Mouse (Mus musculus): ENCODE data around the gene Meis1. TPM values are rescaled to one million over a fixed set of nuclear protein-coding genes. Genes with fewer than 3 reads are reported as not detected.
A peak's percentile ranks its signal among the peaks of the same experiment; 100 is the strongest.

The Meis1 gene
- polyA plus RNA-seq, 1 experiment from 2014 or later = 15.6 TPM

- no peak for DNase-seq (ENCODE audit: low spot score)
Measured at GRCm38 (mm10) chr11:18990244-18990677, 28.5 kb downstream of the Meis1 start.

DNA sequence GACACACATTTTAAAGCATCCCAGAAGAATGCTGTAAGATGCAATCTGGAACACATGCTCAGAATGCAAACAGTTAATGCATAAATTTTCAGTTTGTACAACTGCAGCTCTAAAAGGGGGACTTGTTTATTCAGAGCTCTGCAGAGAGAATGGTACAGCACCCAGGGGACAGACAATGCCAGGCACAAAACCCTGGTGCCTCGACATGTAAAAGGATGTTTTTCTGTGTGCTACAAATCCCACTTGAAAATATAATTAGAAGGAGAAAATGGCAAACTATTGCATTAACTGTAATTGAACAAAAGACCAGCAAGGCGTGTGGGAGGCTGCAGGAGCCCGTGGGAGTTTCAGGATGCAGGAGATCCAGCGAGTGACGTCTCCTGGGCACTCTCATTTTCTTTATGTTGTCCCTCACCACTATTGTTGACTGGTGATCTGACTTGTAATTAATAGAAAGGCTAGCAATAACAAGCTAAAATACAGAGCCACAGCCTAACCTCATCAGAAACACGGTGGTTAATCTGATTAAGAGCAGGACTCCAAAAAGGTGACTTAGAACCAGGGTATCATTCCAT, 29.0 kb downstream of the Meis1 start:
- no peak for DNase-seq (ENCODE audit: low spot score)

DNA sequence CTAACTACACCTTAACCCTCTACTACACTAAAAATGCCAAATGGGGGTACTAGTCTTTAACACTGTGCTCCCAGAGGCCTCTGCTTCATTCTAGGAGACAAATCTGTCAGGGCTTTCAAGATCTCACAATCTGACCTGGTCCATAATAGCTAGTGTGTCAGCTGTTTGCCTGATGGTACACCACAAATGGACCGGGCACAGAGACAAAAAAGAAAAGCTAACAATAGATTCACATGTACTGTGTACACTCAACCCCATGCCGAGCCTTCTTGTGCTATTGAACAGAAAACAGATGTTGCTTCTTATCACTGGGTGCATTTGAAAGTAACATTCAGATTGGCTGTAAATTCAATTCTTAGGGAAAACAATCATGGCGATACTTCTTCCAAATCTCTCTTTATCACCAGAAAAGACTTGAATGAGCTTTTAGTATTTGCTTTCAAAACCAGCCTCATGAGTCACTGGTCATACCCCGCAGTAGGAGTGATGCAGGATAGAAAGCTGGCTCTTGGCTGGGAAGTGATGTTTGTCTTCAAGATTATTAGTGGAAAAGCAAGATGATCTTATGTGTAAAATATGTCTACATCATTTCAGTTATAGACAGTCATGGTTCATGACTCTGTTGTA, 30.0 kb downstream of the Meis1 start:
- DNase-seq (ENCODE audit: low spot score) = no peak

- DNase-seq (ENCODE audit: low spot score) = peak; percentile 28
Measured at GRCm38 (mm10) chr11:18983813-18984212, 35.0 kb downstream of the Meis1 start.

DNA sequence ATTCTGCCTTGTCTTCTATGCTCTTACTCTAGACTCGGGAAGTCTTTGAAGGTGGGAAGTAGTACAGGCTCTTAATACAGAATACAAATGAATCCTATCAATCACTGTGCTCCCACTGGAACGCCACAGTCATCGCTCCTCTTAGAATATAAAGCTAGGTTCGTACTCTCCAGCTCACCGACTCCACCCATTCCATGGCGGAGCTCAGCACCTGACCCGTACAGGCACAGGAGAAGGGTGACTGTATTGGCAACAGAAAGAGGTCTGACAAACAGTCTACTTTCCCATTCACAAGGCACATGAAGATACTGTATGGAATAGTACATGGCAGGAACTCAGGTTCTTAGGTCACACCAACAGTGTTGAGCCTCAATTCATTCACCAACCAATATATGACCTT, 35.5 kb downstream of the Meis1 start:
- DNase-seq (ENCODE audit: low spot score) = no peak

GRCm38 (mm10) chr11:18982331-18982730, 36.5 kb downstream of the Meis1 start:
- no peak for DNase-seq (ENCODE audit: low spot score)

DNA sequence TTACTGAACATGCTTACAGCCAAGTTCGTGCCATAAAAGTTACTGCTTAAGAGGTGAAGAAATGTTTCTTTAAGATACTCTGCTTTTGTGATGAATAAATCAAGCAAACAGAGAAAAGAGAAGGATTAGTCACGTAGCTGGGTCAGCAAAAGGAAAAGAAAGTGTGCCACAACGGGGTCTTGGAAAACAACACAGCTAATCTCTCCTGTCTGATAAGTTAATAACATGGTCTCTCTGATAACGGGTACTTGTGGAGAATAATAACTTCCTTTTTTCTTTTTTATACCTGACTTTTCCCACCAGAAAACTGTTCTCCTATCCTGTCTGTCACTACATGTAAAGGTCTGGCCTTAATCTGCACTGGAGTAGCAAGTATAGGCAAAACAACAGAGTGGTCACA, 37.4 kb downstream of the Meis1 start:
- no peak for DNase-seq (ENCODE audit: low spot score)

DNA sequence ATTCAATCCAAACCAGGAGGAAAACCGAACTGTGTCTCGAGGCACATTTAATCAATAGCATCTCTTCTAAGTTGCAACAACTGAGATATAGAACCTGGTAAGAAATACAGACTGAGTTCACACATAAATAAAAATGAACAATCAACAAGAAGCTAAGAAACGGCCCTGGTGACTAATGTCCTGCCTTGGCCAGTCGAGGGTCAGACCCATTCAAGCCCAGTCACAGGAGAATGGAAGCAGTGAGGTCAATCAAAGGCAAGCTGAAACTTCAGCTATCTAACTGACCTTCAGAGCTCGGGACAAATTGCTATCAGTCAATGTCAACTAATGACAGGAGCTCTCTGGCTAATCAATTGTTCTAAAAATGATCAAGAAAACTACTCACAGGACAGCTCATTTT, 38.2 kb downstream of the Meis1 start:
- DNase-seq (ENCODE audit: low spot score) = no peak

DNA sequence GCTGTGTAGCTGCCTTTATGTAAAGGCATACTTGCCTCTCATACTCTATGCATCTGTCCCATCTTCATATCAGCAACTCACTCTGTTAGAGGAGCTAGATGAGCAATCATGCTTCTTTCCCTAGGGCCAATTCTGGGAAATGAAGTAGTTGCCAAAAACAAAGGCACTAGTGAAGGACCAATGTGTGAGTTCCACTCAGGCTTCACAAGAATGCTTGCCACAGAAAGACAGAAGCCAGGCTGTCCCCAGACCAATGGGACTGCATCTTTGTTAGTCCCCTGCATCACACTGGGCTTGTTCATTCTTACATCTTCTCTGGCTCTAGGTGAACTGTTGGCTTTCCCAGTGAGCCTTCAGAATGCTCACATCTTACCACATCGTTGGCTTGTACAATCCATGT, 43.7 kb downstream of the Meis1 start:
- no peak for DNase-seq (ENCODE audit: low spot score)

DNA sequence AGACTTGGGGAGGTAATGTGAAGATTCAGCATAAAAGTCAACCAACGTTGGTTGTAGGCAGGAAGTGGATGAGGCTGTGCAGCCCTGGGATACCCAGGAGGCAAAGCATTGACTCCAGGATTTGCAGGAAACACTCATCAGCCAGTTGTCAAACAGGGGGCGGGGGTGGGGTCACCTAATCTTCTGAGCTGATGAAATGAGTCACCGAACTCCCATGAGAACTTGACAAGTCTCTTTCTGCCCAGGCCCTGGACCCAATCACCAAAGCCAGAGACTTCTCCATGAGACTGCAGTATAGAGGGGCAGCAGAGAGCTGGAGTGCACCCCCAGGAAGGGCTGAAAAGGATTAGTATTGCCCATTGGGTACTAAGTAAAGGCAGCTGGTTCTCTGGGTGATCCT, 45.0 kb downstream of the Meis1 start:
- no peak for DNase-seq (ENCODE audit: low spot score)

- DNase-seq (ENCODE audit: low spot score) = no peak
Measured at GRCm38 (mm10) chr11:18972968-18973367, 45.8 kb downstream of the Meis1 start.

DNA sequence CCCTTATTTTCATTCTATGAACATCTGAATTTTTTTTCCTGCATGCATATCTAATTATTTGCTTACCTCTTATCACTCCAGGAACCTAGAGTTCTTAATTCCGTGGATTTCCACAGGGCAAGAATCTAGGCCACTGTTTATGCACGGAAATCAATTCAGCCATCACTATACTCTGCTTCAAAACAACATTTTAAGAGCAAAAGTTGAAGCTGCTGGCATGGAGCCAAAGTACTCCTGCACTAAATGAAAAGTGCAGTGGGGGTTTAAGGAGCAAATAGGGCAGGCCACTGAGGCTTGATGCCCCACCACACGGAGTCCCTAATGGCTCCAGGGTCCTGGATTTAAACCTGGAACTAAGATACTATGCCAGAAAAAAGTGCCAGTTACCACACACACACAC, 47.2 kb downstream of the Meis1 start:
- no peak for DNase-seq (ENCODE audit: low spot score)

- no peak for DNase-seq (ENCODE audit: low spot score)
Measured at GRCm38 (mm10) chr11:18969920-18970336, 48.9 kb downstream of the Meis1 start.

DNA sequence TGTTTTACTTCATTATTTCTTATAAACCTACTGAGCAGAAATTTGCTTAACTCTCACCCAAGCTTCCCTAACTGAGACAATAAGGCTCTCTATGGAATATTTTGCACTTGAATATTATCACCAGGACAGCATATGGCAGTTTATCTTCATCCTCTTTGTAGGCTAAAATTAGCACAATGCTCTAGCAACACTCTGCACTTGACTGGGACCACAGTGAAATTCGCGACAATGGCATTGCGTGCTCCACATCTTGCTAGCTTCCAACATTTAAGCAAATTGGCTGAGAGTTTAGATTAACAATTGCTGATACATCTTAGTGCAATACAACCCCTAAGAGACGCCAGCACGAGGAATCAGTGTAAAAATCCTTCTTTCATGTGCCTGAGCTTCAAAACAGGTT, 54.4 kb downstream of the Meis1 start:
- DNase-seq (ENCODE audit: low spot score) = no peak

- no peak for DNase-seq (ENCODE audit: low spot score)
Measured at GRCm38 (mm10) chr11:18963202-18964136, 55.3 kb downstream of the Meis1 start.

GRCm38 (mm10) chr11:18959465-18959864, 59.3 kb downstream of the Meis1 start:
- no peak for DNase-seq (ENCODE audit: low spot score)

DNA sequence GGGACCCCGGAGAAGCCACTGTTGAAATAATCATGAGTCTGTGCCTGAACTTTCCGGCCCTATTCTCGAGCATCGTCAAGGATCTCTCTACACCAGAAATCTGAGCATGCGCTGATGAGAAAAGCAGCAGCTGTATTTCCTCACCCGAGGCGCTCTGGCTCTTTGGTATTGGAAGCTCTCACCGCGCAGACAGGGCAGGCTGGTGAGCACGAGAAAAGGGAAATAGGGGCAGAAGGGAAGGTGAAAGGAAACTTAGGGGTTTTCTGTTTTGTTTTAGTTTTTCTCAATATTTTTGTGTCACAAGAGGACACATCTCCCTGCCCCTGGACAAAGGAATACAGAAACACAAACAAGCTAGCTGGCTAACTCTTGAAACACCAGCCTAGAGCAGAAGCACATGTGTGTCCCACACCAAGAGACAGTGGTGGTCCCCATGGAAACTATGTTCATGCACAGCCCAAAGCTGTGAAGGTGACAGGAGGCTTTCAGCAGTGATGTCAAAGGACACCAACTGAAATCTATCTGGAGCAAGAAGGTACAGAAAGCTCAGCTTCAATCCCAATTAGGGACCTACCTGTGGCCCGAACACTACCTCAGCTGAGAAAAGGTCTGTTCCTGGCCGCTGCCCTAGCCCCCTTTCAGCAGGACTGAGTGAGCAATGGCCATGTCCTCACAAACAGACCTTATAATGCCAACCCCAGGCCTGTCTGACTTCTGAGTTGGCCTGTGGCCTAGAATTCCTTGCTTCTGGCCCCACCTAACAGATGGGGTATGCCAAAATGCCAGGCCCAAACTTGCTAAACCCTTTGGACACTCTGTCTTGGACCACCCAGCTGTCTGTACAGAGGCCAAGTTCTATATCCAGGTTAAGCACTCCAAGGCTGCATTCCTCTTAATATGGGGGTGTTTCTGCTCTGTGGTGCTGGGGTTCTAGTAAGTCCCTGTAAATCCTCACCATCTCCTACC, 60.7 kb downstream of the Meis1 start:
- DNase-seq (ENCODE audit: low spot score) = peak; percentile 71

DNA sequence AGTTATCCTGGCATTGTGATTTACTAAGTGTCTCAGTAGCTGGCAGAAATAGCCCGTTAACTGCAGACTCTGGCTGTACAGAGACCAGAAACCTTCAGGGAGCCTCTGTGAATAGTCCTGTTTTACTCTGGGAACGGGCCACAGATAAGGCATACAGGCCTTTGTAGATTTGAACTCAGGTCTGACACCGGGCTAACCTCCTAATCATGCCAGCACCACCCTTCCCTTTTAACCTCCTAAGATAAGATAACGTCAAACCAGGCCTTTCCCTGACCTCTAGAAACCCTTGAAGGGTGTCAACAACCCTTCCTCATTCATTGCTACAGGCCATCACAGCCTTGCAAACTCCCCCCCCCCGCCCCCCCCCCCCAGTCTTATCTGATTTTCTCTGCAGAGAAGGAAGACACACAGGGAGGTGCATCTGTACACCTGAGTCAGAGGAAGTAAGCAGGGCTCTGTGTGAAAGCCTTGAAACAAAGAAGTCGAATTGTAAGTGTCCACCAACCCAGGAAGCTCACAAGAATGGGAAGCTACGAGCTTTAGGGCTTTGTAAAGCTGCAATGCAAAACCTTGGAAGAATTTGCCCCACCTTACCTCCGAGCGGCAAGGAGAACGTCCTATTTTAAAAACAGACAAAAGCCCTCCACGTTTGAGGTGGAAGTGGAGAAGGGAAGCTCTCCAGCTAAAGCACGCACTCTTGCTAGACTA, 61.5 kb downstream of the Meis1 start:
- DNase-seq (ENCODE audit: low spot score) = no peak

DNA sequence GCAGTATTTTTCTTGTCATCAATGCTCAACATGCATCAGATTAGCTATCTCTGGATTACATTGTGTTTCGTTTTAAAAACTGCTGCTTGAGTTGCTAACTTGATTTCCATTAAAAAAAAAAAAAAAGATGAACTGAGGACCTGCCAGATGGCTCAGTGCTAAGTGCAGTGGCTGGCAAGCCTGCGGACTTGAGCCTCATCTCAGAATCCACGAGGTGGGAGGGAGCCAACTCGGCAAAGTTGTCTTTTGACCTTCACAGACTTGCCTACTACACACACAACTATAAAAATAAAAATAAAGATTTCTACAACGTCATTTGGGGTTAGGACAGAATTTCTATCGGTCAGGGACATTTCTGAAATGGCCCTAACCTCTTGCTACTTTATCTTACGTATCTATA, 62.8 kb downstream of the Meis1 start:
- DNase-seq (ENCODE audit: low spot score) = no peak

DNA sequence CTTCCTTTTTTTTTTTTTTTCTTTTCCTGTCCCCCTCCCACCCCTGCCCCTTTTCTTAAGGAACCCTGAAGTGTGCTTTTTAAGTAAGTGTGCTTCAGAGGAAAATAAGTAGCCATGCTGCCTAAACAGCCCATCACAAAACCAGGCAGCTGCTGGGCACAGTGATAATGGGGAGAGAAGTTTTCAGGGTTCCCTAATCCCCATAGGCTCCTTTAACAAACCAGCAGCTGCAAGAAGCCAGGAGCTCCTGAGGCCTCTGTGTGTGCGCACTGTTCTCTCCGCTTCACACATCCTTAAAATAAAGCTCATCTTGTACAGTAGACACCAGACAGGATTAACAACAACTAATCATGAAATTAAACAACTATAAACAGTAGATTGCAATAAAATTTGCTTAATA, 63.9 kb downstream of the Meis1 start:
- no peak for DNase-seq (ENCODE audit: low spot score)

- no peak for DNase-seq (ENCODE audit: low spot score)
Measured at GRCm38 (mm10) chr11:18953892-18954291, 64.9 kb downstream of the Meis1 start.
